ENCODE assay signal across 18 mouse cellular contexts in the genomic region with DNA sequence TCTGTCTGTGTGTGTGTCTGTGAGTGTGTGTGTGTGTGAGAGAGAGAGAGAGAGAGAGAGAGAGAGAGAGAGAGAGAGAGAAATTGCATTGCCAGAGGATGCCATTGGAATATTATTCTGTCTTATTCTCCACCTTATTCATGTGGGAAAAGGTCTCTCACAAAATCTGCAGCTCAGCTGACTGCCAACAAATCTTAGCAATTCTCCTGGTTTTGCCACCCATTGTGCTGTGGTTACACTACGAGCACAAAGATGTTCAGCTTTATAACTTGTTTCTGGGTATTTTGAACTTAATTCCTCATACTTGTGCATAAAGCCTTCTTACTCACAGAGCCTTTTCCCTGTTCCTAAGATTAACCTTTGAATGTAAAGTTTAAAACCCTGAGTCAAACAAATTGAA.
"Had no signal": no experiment of that assay in that cellular context is flagged by ENCODE, and none has a peak within 500 bp of the region (broad histone marks: within the 10 kb centered on the region; RNA-seq: fewer than 3 reads in every experiment).

No protein-coding gene starts in this region.

- H3K9ac ChIP-seq: limb, embryonic 12.5 days; limb, embryonic 15.5 days; liver, embryonic 14.5 days; liver, postnatal 0 days; lung, embryonic 14.5 days; midbrain, embryonic 13.5 days; neural tube, embryonic 12.5 days; neural tube, embryonic 15.5 days; stomach, embryonic 15.5 days had no signal

- H3K27ac ChIP-seq: kidney, postnatal 0 days; layer of hippocampus, adult 2 months; limb, embryonic 12.5 days; limb, embryonic 15.5 days; liver, embryonic 14.5 days; midbrain, embryonic 10.5 days; midbrain, embryonic 13.5 days; neural tube, embryonic 12.5 days; neural tube, embryonic 15.5 days; stomach, embryonic 15.5 days had no signal

- ATAC-seq: liver, postnatal 0 days; lung, postnatal 0 days; midbrain, embryonic 13.5 days had no signal

- H3K9me3 ChIP-seq: limb, embryonic 12.5 days; limb, embryonic 15.5 days; megakaryocyte, embryonic 14.5 days; midbrain, embryonic 10.5 days; midbrain, embryonic 13.5 days; neural tube, embryonic 12.5 days; neural tube, embryonic 15.5 days; stomach, embryonic 15.5 days had no signal

- H3K27me3 ChIP-seq: limb, embryonic 12.5 days; limb, embryonic 15.5 days; megakaryocyte, embryonic 14.5 days; midbrain, embryonic 13.5 days; neural tube, embryonic 12.5 days; neural tube, embryonic 15.5 days; stomach, embryonic 15.5 days had no signal

- H3K4me1 ChIP-seq: limb, embryonic 12.5 days; limb, embryonic 15.5 days; megakaryocyte, embryonic 14.5 days; midbrain, embryonic 10.5 days; midbrain, embryonic 13.5 days; neural tube, embryonic 12.5 days; neural tube, embryonic 15.5 days; stomach, embryonic 15.5 days had no signal

- DNase-seq: kidney, adult 9 months; liver, postnatal 0 days; lung, postnatal 36 days; thymus, postnatal 25 days had no signal

- H3K4me3 ChIP-seq: layer of hippocampus, adult 2 months; limb, embryonic 12.5 days; limb, embryonic 15.5 days; megakaryocyte, embryonic 14.5 days; midbrain, embryonic 10.5 days; midbrain, embryonic 13.5 days; neural tube, embryonic 12.5 days; neural tube, embryonic 15.5 days; stomach, embryonic 15.5 days had no signal

- H3K4me2 ChIP-seq: limb, embryonic 12.5 days; limb, embryonic 15.5 days; liver, embryonic 11.5 days; lung, embryonic 14.5 days; midbrain, embryonic 13.5 days; neural tube, embryonic 12.5 days; neural tube, embryonic 15.5 days; stomach, embryonic 15.5 days had no signal

- H3K36me3 ChIP-seq: limb, embryonic 12.5 days; limb, embryonic 15.5 days; midbrain, embryonic 10.5 days; midbrain, embryonic 13.5 days; neural tube, embryonic 12.5 days; neural tube, embryonic 15.5 days; stomach, embryonic 15.5 days had no signal
